33 mouse cellular contexts compared by ENCODE assay signal in genomic region chr9:120014828-120015227, GRCm38 (mm10). TPM values are rescaled to one million over a fixed set of nuclear protein-coding genes. Genes with fewer than 3 reads are reported as not detected.
DNase-seq lines count a peak whose midpoint lies in the region; ATAC-seq and TF ChIP-seq lines count a peak whose summit lies in the region.
"Had no signal": no experiment of that assay in that cellular context is flagged by ENCODE, and none has a peak within 500 bp of the region (broad histone marks: within the 10 kb centered on the region; RNA-seq: fewer than 3 reads in every experiment).

No protein-coding gene starts in this region.

- H3K27me3 ChIP-seq in heart, embryonic 10.5 days (ENCODE audit: insufficient read depth, poor library complexity, severe bottlenecking): no peaks in the 10 kb centered on the region
- no peaks in the 10 kb centered on the region for H3K27me3 ChIP-seq in heart, postnatal 0 days (ENCODE audit: control insufficient read depth, insufficient read depth, low read length)
- H3K27me3 ChIP-seq in midbrain, embryonic 13.5 days: peaks cover 21% of the 10 kb centered on the region
- 0 out of 2 replicates have a peak, but pooled peaks cover 2% of the 10 kb centered on the region for H3K27me3 ChIP-seq in midbrain, postnatal 0 days (ENCODE audit: insufficient read depth, low read length)
- H3K27me3 ChIP-seq: forebrain, embryonic 13.5 days had no signal

- no peak for TF ChIP-seq EP300 in heart, postnatal 0 days (IDR thresholded peaks at IDR 0.05; ENCODE audit: low read depth)

- H3K4me2 ChIP-seq in heart, postnatal 0 days (ENCODE audit: low read depth, low read length): no peak overlapping the region
- no peak overlapping the region for H3K4me2 ChIP-seq in midbrain, embryonic 13.5 days (replicated peaks)
- no peak overlapping the region for H3K4me2 ChIP-seq in midbrain, postnatal 0 days (ENCODE audit: low read depth, low read length, poor library complexity, severe bottlenecking)
- H3K4me2 ChIP-seq: forebrain, embryonic 13.5 days; hindbrain, embryonic 12.5 days; kidney, embryonic 15.5 days; limb, embryonic 13.5 days; liver, embryonic 13.5 days had no signal

- peaks cover 77% of the 10 kb centered on the region for H3K36me3 ChIP-seq in heart, embryonic 10.5 days
- peaks cover 70% of the 10 kb centered on the region for H3K36me3 ChIP-seq in heart, postnatal 0 days (replicated peaks; ENCODE audit: control insufficient read depth, insufficient read depth, low read length)
- H3K36me3 ChIP-seq in midbrain, embryonic 13.5 days: no peaks in the 10 kb centered on the region
- H3K36me3 ChIP-seq in midbrain, postnatal 0 days (ENCODE audit: insufficient read depth, low read length): no peaks in the 10 kb centered on the region
- H3K36me3 ChIP-seq: hindbrain, embryonic 12.5 days; kidney, embryonic 15.5 days; limb, embryonic 13.5 days; liver, embryonic 13.5 days had no signal

- intact Hi-C loops in heart, postnatal 10 days (cut with DNase I): no loop called here
- intact Hi-C loops in heart, postnatal 25 days (cut with DNase I): loop anchor here (2.0 kb wide), 1 partner anchor 52 kb away; no protein-coding TSS in a partner anchor

- H3K9me3 ChIP-seq in heart, embryonic 10.5 days: no peaks in the 10 kb centered on the region
- H3K9me3 ChIP-seq in heart, postnatal 0 days (replicated peaks; ENCODE audit: control insufficient read depth, low read length): no peaks in the 10 kb centered on the region
- H3K9me3 ChIP-seq in midbrain, embryonic 13.5 days: no peaks in the 10 kb centered on the region
- H3K9me3 ChIP-seq in midbrain, postnatal 0 days (ENCODE audit: low read length): no peaks in the 10 kb centered on the region
- H3K9me3 ChIP-seq: forebrain, embryonic 13.5 days; hindbrain, embryonic 12.5 days; kidney, embryonic 15.5 days; limb, embryonic 13.5 days; liver, embryonic 13.5 days; megakaryocyte, embryonic 14.5 days had no signal

- no peak overlapping the region for H3K9ac ChIP-seq in heart, postnatal 0 days (replicated peaks; ENCODE audit: low read depth, low read length)
- 0 out of 2 replicates have a peak overlapping the region, but pooled peaks have one; percentile 2 for H3K9ac ChIP-seq in midbrain, embryonic 13.5 days (replicated peaks)
- H3K9ac ChIP-seq in midbrain, postnatal 0 days (replicated peaks; ENCODE audit: low read length, poor library complexity, severe bottlenecking): no peak overlapping the region
- H3K9ac ChIP-seq: forebrain, embryonic 13.5 days; hindbrain, embryonic 12.5 days; kidney, embryonic 15.5 days; limb, embryonic 13.5 days; liver, embryonic 13.5 days had no signal

- 59% methylated on average over 6 of the region's 6 CpGs for WGBS in heart, embryonic 10.5 days
- 50% methylated on average over 6 of the region's 6 CpGs for WGBS in heart, postnatal 0 days
- WGBS in midbrain, embryonic 13.5 days: 78% methylated on average over 6 of the region's 6 CpGs
- 67% methylated on average over 6 of the region's 6 CpGs for WGBS in midbrain, postnatal 0 days

- ATAC-seq in heart, postnatal 0 days (ENCODE audit: insufficient read depth, low read depth): no peak
- ATAC-seq in midbrain, embryonic 13.5 days: no peak
- no peak for ATAC-seq in midbrain, postnatal 0 days (ENCODE audit: low FRiP score)
- ATAC-seq: forebrain, embryonic 13.5 days; hindbrain, postnatal 0 days; lung, postnatal 0 days had no signal

- H3K4me1 ChIP-seq in heart, embryonic 10.5 days: peaks cover 60% of the 10 kb centered on the region
- H3K4me1 ChIP-seq in heart, postnatal 0 days (ENCODE audit: control insufficient read depth, insufficient read depth): peaks cover 27% of the 10 kb centered on the region
- H3K4me1 ChIP-seq in midbrain, embryonic 13.5 days (replicated peaks): peaks cover 8% of the 10 kb centered on the region
- H3K4me1 ChIP-seq in midbrain, postnatal 0 days (ENCODE audit: insufficient read depth, low read length): no peaks in the 10 kb centered on the region

- H3K27ac ChIP-seq in heart, embryonic 10.5 days: peak overlapping the region; percentile 47
- 0 out of 2 replicates have a peak overlapping the region, but pooled peaks have one; percentile 96 for H3K27ac ChIP-seq in heart, postnatal 0 days (ENCODE audit: low read depth)
- H3K27ac ChIP-seq in midbrain, embryonic 13.5 days: no peak overlapping the region
- no peak overlapping the region for H3K27ac ChIP-seq in midbrain, postnatal 0 days (ENCODE audit: low read depth, low read length)
- H3K27ac ChIP-seq: forebrain, embryonic 13.5 days; hindbrain, embryonic 12.5 days; hindbrain, postnatal 0 days; kidney, embryonic 15.5 days; layer of hippocampus, adult 2 months; left cerebral cortex, adult 2 months; limb, embryonic 13.5 days; liver, embryonic 13.5 days had no signal

- no peak for TF ChIP-seq CTCF in heart, postnatal 0 days (IDR thresholded peaks at IDR 0.05; ENCODE audit: low read depth)
- TF ChIP-seq CTCF in midbrain, postnatal 0 days (IDR thresholded peaks at IDR 0.05): no peak

- DNase-seq in heart, embryonic 10.5 days (ENCODE audit: low spot score): no peak
- no peak for DNase-seq in heart, postnatal 10 days
- DNase-seq in heart, postnatal 0 days (ENCODE audit: low spot score): no peak
- DNase-seq in heart, postnatal 25 days (ENCODE audit: low spot score): no peak
- DNase-seq in midbrain, postnatal 0 days (ENCODE audit: low spot score): no peak
- no peak for DNase-seq in urinary bladder, postnatal 36 days (ENCODE audit: low spot score in 2 of 2)
- DNase-seq: adrenal gland, adult 2 months; adrenal gland, postnatal 36 days; B cell, adult 2 months; cerebellum, postnatal 10 days; gastrocnemius, postnatal 25 days; kidney, adult 11 months; kidney, postnatal 36 days; liver, embryonic 13.5 days; lung, adult 18-20 months; lung, postnatal 4 days; midbrain, embryonic 14.5 days; spleen, adult 18-20 months; thymus, postnatal 14 days had no signal

- no peak overlapping the region for H3K4me3 ChIP-seq in heart, embryonic 10.5 days
- H3K4me3 ChIP-seq in heart, postnatal 0 days (ENCODE audit: low read depth, low read length): no peak overlapping the region
- no peak overlapping the region for H3K4me3 ChIP-seq in midbrain, embryonic 13.5 days (replicated peaks)
- H3K4me3 ChIP-seq in midbrain, postnatal 0 days (ENCODE audit: low read depth, low read length): no peak overlapping the region
- H3K4me3 ChIP-seq: erythroblast, embryonic 14.5 days; forebrain, embryonic 13.5 days; hindbrain, embryonic 12.5 days; kidney, embryonic 15.5 days; layer of hippocampus, adult 2 months; left cerebral cortex, adult 2 months; limb, embryonic 13.5 days; liver, embryonic 13.5 days; megakaryocyte, embryonic 14.5 days had no signal

RNA-seq across cellular contexts. Expression of gene Xirp1, which starts 8.6 kb away (rescaled TPM):
- polyA plus RNA-seq in heart, embryonic 10.5 days (2016; fragmentation: Nextera tagmentation; extraction: Ambion mirVana): 41.1 and 90.1 TPM in 2 replicates
- total RNA-seq in heart, postnatal 10 days (2021): 100 to 1,000 TPM; 147 to 150 TPM
- 140 and 178 TPM in 2 replicates for total RNA-seq in heart, postnatal 0 days (2014; rRNA removed; ENCODE audit: low replicate concordance)
- polyA plus RNA-seq in heart, postnatal 0 days (2015; fragmentation: Nextera tagmentation; extraction: Ambion mirVana): 38.4 and 45.1 TPM in 2 replicates
- 100 to 1,000 TPM; 125 to 136 TPM for total RNA-seq in heart, postnatal 25 days (2021)
- 0.03 TPM in 1 of 2 replicates, not detected in the other for polyA plus RNA-seq in midbrain, embryonic 13.5 days (2015; fragmentation: Nextera tagmentation; extraction: Ambion mirVana)
- 0.05 TPM in 1 of 2 replicates, not detected in the other for total RNA-seq in midbrain, postnatal 0 days (2014; rRNA removed)
- polyA plus RNA-seq in midbrain, postnatal 0 days (2015; fragmentation: Nextera tagmentation; extraction: Ambion mirVana): not detected in 2 replicates
- total RNA-seq: common myeloid progenitor, adult 5-6 weeks; neutrophil, adult 5-6 weeks had no signal
- polyA plus RNA-seq: brain, embryonic 14.5 days; erythroblast, embryonic 14.5 days; forebrain, embryonic 13.5 days; midbrain, embryonic 14.5 days had no signal

RNA-seq across cellular contexts. Expression of gene Csrnp1, which starts 30.4 kb away (rescaled TPM):
- 7.5 and 8.0 TPM in 2 replicates for polyA plus RNA-seq in heart, embryonic 10.5 days (2016; fragmentation: Nextera tagmentation; extraction: Ambion mirVana)
- 10 to 100 TPM in 1 of 2 experiments, 1 to 10 TPM in 1; 9.9 to 19.0 TPM for total RNA-seq in heart, postnatal 10 days (2021)
- total RNA-seq in heart, postnatal 0 days (2014; rRNA removed; ENCODE audit: low replicate concordance): 23.8 and 96.9 TPM in 2 replicates
- 4.0 and 4.2 TPM in 2 replicates for polyA plus RNA-seq in heart, postnatal 0 days (2015; fragmentation: Nextera tagmentation; extraction: Ambion mirVana)
- total RNA-seq in heart, postnatal 25 days (2021): 10 to 100 TPM in 1 of 2 experiments, 1 to 10 TPM in 1; 10.0 to 13.3 TPM
- polyA plus RNA-seq in midbrain, embryonic 13.5 days (2015; fragmentation: Nextera tagmentation; extraction: Ambion mirVana): 1.1 and 1.3 TPM in 2 replicates
- 1.7 and 1.9 TPM in 2 replicates for total RNA-seq in midbrain, postnatal 0 days (2014; rRNA removed)
- 0.91 and 1.1 TPM in 2 replicates for polyA plus RNA-seq in midbrain, postnatal 0 days (2015; fragmentation: Nextera tagmentation; extraction: Ambion mirVana)

RNA-seq across cellular contexts. Expression of gene Cx3cr1, which starts 54.9 kb away (rescaled TPM):
- 1.1 and 4.1 TPM in 2 replicates for polyA plus RNA-seq in heart, embryonic 10.5 days (2016; fragmentation: Nextera tagmentation; extraction: Ambion mirVana)
- 1 to 10 TPM; 3.9 to 7.1 TPM for total RNA-seq in heart, postnatal 10 days (2021)
- 1.5 and 5.2 TPM in 2 replicates for total RNA-seq in heart, postnatal 0 days (2014; rRNA removed; ENCODE audit: low replicate concordance)
- 4.1 and 4.7 TPM in 2 replicates for polyA plus RNA-seq in heart, postnatal 0 days (2015; fragmentation: Nextera tagmentation; extraction: Ambion mirVana)
- 1 to 10 TPM; 3.0 to 5.1 TPM for total RNA-seq in heart, postnatal 25 days (2021)
- 6.1 and 6.6 TPM in 2 replicates for polyA plus RNA-seq in midbrain, embryonic 13.5 days (2015; fragmentation: Nextera tagmentation; extraction: Ambion mirVana)
- 12.6 and 19.3 TPM in 2 replicates for total RNA-seq in midbrain, postnatal 0 days (2014; rRNA removed)
- polyA plus RNA-seq in midbrain, postnatal 0 days (2015; fragmentation: Nextera tagmentation; extraction: Ambion mirVana): 6.8 and 9.0 TPM in 2 replicates

Comparison
In these comparisons a context has a peak if more than half of its experiments do, and no peak if none do; other contexts are left out.
1. H3K27ac ChIP-seq: peak in heart, embryonic 10.5 days (single experiment) and heart, postnatal 0 days (single experiment); none in midbrain, embryonic 13.5 days (single experiment) and midbrain, postnatal 0 days (single experiment).
2. RNA of gene Xirp1, which starts 8.6 kb away (total RNA-seq): 147 to 150 TPM in heart, postnatal 10 days, 140 to 178 TPM in heart, postnatal 0 days and 125 to 136 TPM in heart, postnatal 25 days; 0.05 TPM in midbrain, postnatal 0 days; every median in the first group is over 100 times any median in the second.